Mouse (Mus musculus) hindbrain, embryonic 15.5 days (tissue): Measurements from ENCODE around the gene Pdp2. TPM values are rescaled to one million over a fixed set of nuclear protein-coding genes. Genes with fewer than 3 reads are reported as not detected.
"Not testable (repeated sequence)": the region's sequence is repeated elsewhere in the genome, so short reads cannot be mapped to it uniquely, and the experiment has no call there.

Source experiments
- ATAC-seq: fragments of 200-750 bp; cut with Nextera tagmentation; 2 replicates; pipeline ENCODE4 v1.8.0; 2017; ENCODE audit warnings: low read depth, moderate number of reproducible peaks, moderate TSS enrichment; ENCODE audit not compliant: low FRiP score
- H3K27ac ChIP-seq: fragments of 300-500 bp; sonication (generic); replicated peaks from 2 replicates; pipeline ENCODE4 v1.5.1; 2015; ENCODE audit warnings: mild to moderate bottlenecking, inconsistent platforms
- H3K27me3 ChIP-seq: fragments of 300-500 bp; sonication (generic); 2 replicates; pipeline ENCODE4 v1.6.1; 2015; ENCODE audit warnings: control low read depth, inconsistent platforms
- H3K36me3 ChIP-seq: fragments of 300-500 bp; sonication (generic); 2 replicates; pipeline ENCODE4 v1.6.1; 2015; ENCODE audit warnings: control low read depth, inconsistent platforms
- H3K4me1 ChIP-seq: fragments of 300-500 bp; sonication (generic); replicated peaks from 2 replicates; pipeline ENCODE4 v1.6.1; 2015; ENCODE audit warnings: control low read depth, inconsistent platforms
- H3K4me2 ChIP-seq: fragments of 300-500 bp; sonication (generic); 2 replicates; pipeline ENCODE4 v1.6.1; 2015; ENCODE audit warnings: moderate library complexity, mild to moderate bottlenecking, inconsistent platforms
- H3K4me3 ChIP-seq: fragments of 300-500 bp; sonication (generic); 2 replicates; pipeline ENCODE4 v1.5.1; 2015; ENCODE audit warnings: mild to moderate bottlenecking, inconsistent platforms
- H3K9ac ChIP-seq: fragments of 300-500 bp; sonication (generic); 2 replicates; pipeline ENCODE4 v1.6.1; 2015; ENCODE audit warnings: inconsistent platforms
- H3K9me3 ChIP-seq: fragments of 300-500 bp; sonication (generic); 2 replicates; pipeline ENCODE4 v1.6.1; 2016; ENCODE audit warnings: control low read depth, inconsistent platforms
- whole genome bisulfite sequencing: fragments of 180-500 bp; shearing (Covaris S2); methylation state at CpG from one replicate; pipeline ENCODE4 v1.1.7; 2015; 5-methylcytosine and 5-hydroxymethylcytosine counted together
- polyA plus RNA-seq: library from polyadenylated mRNA; unstranded; fragments of >200 nt; fragmentation: Nextera tagmentation; extraction: Ambion mirVana; gene quantifications from 2 replicates; pipeline ENCODE4 v1.2.1, GENCODE M21; 2015

The Pdp2 gene
- polyA plus RNA-seq, 1 experiment from 2014 or later: 20.6 TPM

GRCm38 (mm10) chr8:104640831-104641370 is 49.6 kb downstream of the Pdp2 start:
- Histone ChIP-seq H3K4me2 (peak overlapping the region; percentile 75), H3K4me1 (peaks cover 22% of the 10 kb centered on the region), H3K27me3 (no peaks in the 10 kb centered on the region), H3K9me3 (no peaks in the 10 kb centered on the region), H3K36me3 (peaks cover 12% of the 10 kb centered on the region; the same call in 1 of the 2 replicates), H3K27ac (no peak overlapping the region), H3K4me3 (peak overlapping the region; percentile 78), H3K9ac (peak overlapping the region; percentile 74)
- WGBS: 10% methylated on average over 25 of the region's 25 CpGs
- ATAC-seq: peak; percentile 16; the same call in 1 of the 2 replicates

- Histone ChIP-seq H3K4me3 (peak within 1 kb of the TSS; percentile 78), H3K27ac (peak within 1 kb of the TSS; percentile 83), H3K9me3 (no peaks in the 10 kb centered on the region), H3K4me1 (peaks cover 22% of the 10 kb centered on the region), H3K27me3 (no peaks in the 10 kb centered on the region), H3K9ac (peak within 1 kb of the TSS; percentile 74), H3K4me2 (peak within 1 kb of the TSS; percentile 75), H3K36me3 (peaks cover 12% of the 10 kb centered on the region; the same call in 1 of the 2 replicates)
- WGBS: under 1% methylated on average over 66 of the region's 66 CpGs
- ATAC-seq: peak; percentile 97
These were observed 50.4 kb downstream of the Pdp2 start, which contains the start of gene Ciao2b for GRCm38 (mm10) chr8:104641426-104642323. Gene Ciao2b, minus strand, starts transcription at chr8:104641965.

GRCm38 (mm10) chr8:104642324-104642654 is 51.0 kb downstream of the Pdp2 start:
- Histone ChIP-seq H3K36me3 (peaks cover 12% of the 10 kb centered on the region; the same call in 1 of the 2 replicates), H3K27ac (peak overlapping the region; percentile 83), H3K9me3 (no peaks in the 10 kb centered on the region), H3K27me3 (no peaks in the 10 kb centered on the region), H3K4me3 (peak overlapping the region; percentile 78), H3K9ac (peak overlapping the region; percentile 74), H3K4me2 (peak overlapping the region; percentile 75), H3K4me1 (peaks cover 22% of the 10 kb centered on the region)
- ATAC-seq: peak; percentile 7; the same call in 1 of the 2 replicates
- 73% methylated on average over 6 of the region's 6 CpGs for WGBS

GRCm38 (mm10) chr8:104644187-104644586 is 52.9 kb downstream of the Pdp2 start:
- H3K9ac ChIP-seq, H3K27ac ChIP-seq, H3K4me3 ChIP-seq, H3K9me3 ChIP-seq, H3K4me2 ChIP-seq, ATAC-seq, H3K36me3 ChIP-seq, H3K27me3 ChIP-seq: not testable (repeated sequence)
- peaks cover 22% of the 10 kb centered on the region for H3K4me1 ChIP-seq
- 73% methylated on average over 3 of the region's 3 CpGs for WGBS

Other genes starting within 250 kb of the Pdp2 start
- gene Cmtm4, start 195.6 kb upstream of the Pdp2 start, polyA plus RNA-seq: 2.7 TPM in 2 replicates
- 106 and 109 TPM in 2 replicates for gene Dync1li2, start 148.4 kb upstream of the Pdp2 start, polyA plus RNA-seq
- 0.62 and 0.65 TPM in 2 replicates for gene Terb1, start 81.5 kb upstream of the Pdp2 start, polyA plus RNA-seq
- gene Nae1, start 56.8 kb upstream of the Pdp2 start, polyA plus RNA-seq: 103 and 107 TPM in 2 replicates
- gene Car7, start 56.8 kb upstream of the Pdp2 start, polyA plus RNA-seq: 2.7 and 4.0 TPM in 2 replicates
- gene Cdh16, start 32.9 kb downstream of the Pdp2 start, polyA plus RNA-seq: not detected in 2 replicates
- gene Rrad, start 39.9 kb downstream of the Pdp2 start, polyA plus RNA-seq: 3.0 and 3.9 TPM in 2 replicates
- gene Ciao2b, start 50.5 kb downstream of the Pdp2 start, polyA plus RNA-seq: 125 and 131 TPM in 2 replicates
- gene Ces2a, start 142.6 kb downstream of the Pdp2 start, polyA plus RNA-seq: not detected in 2 replicates
- 0.18 and 0.28 TPM in 2 replicates for gene Ces2b, start 240.1 kb downstream of the Pdp2 start, polyA plus RNA-seq